Mouse (Mus musculus) right cerebral cortex, postnatal 36 days (tissue): ENCODE measurements around the gene Kank2.

ENCODE experiments used
- DNase-seq, 2 experiments: peaks; one replicate each; pipeline ENCODE4 v3.0.0; 2022; ENCODE audit warnings: low spot score in 2 of 2, mixed read lengths in 1 of 2

Gene Kank2

GRCm38 (mm10) chr9:21798345-21799009 is at the start of gene Kank2:
Kank2 (minus strand) TSS chr9:21798744.
- DNase-seq = no peak

- DNase-seq = no peak
Observed at GRCm38 (mm10) chr9:21847926-21848325, 49.4 kb upstream of the Kank2 start.

- no peak for DNase-seq
Observed at GRCm38 (mm10) chr9:21847425-21847824, 48.9 kb upstream of the Kank2 start.

GRCm38 (mm10) chr9:21846755-21847341 is 48.3 kb upstream of the Kank2 start:
- no peak for DNase-seq

GRCm38 (mm10) chr9:21845381-21846080 is 47.0 kb upstream of the Kank2 start:
- no peak for DNase-seq

- DNase-seq = peak; percentile 23 to 34
Observed at GRCm38 (mm10) chr9:21843086-21843485, 44.5 kb upstream of the Kank2 start.

GRCm38 (mm10) chr9:21842391-21842790 is 43.8 kb upstream of the Kank2 start:
- DNase-seq = no peak

- DNase-seq = no peak
Observed at GRCm38 (mm10) chr9:21841340-21841739, 42.8 kb upstream of the Kank2 start.

GRCm38 (mm10) chr9:21840115-21840787 is 41.7 kb upstream of the Kank2 start:
- no peak for DNase-seq

GRCm38 (mm10) chr9:21837690-21838089 is 39.1 kb upstream of the Kank2 start:
- DNase-seq = no peak

GRCm38 (mm10) chr9:21835258-21835912 is 36.8 kb upstream of the Kank2 start, which contains the start of gene Angptl8:
Angptl8 (plus strand) TSS chr9:21835510.
- DNase-seq = no peak

- DNase-seq = no peak
Observed at GRCm38 (mm10) chr9:21831558-21832240, 33.2 kb upstream of the Kank2 start.

- no peak for DNase-seq
Observed at GRCm38 (mm10) chr9:21830936-21831335, 32.4 kb upstream of the Kank2 start.

GRCm38 (mm10) chr9:21830461-21830850 is 31.9 kb upstream of the Kank2 start:
- no peak for DNase-seq

GRCm38 (mm10) chr9:21829834-21830460 is 31.4 kb upstream of the Kank2 start:
- no peak for DNase-seq

GRCm38 (mm10) chr9:21824366-21824765 is 25.8 kb upstream of the Kank2 start:
- no peak for DNase-seq

- no peak for DNase-seq
Observed at GRCm38 (mm10) chr9:21823957-21824356, 25.4 kb upstream of the Kank2 start.

GRCm38 (mm10) chr9:21822686-21823085 is 24.1 kb upstream of the Kank2 start:
- no peak for DNase-seq

GRCm38 (mm10) chr9:21820183-21820582 is 21.6 kb upstream of the Kank2 start:
- DNase-seq = no peak

GRCm38 (mm10) chr9:21819181-21819729 is 20.7 kb upstream of the Kank2 start:
- no peak for DNase-seq
